Mouse (Mus musculus) ES-CJ7 (cell line): Measurements from ENCODE around the gene Ppp1r16b.

Experiments
- DNase-seq: peaks from one replicate; pipeline ENCODE4 v3.0.0; 2011; ENCODE audit warnings: low read depth, low spot score

The Ppp1r16b gene

GRCm38 (mm10) chr2:158668433-158669010 is 3.3 kb downstream of the Ppp1r16b start:
- peak; percentile 8 for DNase-seq

GRCm38 (mm10) chr2:158669199-158670195 is 4.3 kb downstream of the Ppp1r16b start:
- DNase-seq: no peak

GRCm38 (mm10) chr2:158670571-158670970 is 5.4 kb downstream of the Ppp1r16b start:
- DNase-seq: no peak

- DNase-seq: no peak
Observed at GRCm38 (mm10) chr2:158672829-158673228, 7.6 kb downstream of the Ppp1r16b start.

GRCm38 (mm10) chr2:158673493-158673892 is 8.3 kb downstream of the Ppp1r16b start:
- no peak for DNase-seq

- DNase-seq: peak; percentile 34
Observed at GRCm38 (mm10) chr2:158674131-158674530, 8.9 kb downstream of the Ppp1r16b start.

GRCm38 (mm10) chr2:158674759-158675158 is 9.6 kb downstream of the Ppp1r16b start:
- no peak for DNase-seq

GRCm38 (mm10) chr2:158675161-158675560 is 10.0 kb downstream of the Ppp1r16b start:
- no peak for DNase-seq

GRCm38 (mm10) chr2:158675907-158676533 is 10.8 kb downstream of the Ppp1r16b start:
- DNase-seq: no peak

- DNase-seq: no peak
Observed at GRCm38 (mm10) chr2:158677946-158678345, 12.7 kb downstream of the Ppp1r16b start.

- no peak for DNase-seq
Observed at GRCm38 (mm10) chr2:158679091-158679490, 13.9 kb downstream of the Ppp1r16b start.

GRCm38 (mm10) chr2:158680357-158680889 is 15.2 kb downstream of the Ppp1r16b start:
- DNase-seq: no peak

- no peak for DNase-seq
Observed at GRCm38 (mm10) chr2:158681714-158682113, 16.5 kb downstream of the Ppp1r16b start.

- DNase-seq: no peak
Observed at GRCm38 (mm10) chr2:158682344-158683037, 17.3 kb downstream of the Ppp1r16b start.

GRCm38 (mm10) chr2:158683038-158683413 is 17.8 kb downstream of the Ppp1r16b start:
- no peak for DNase-seq

- no peak for DNase-seq
Observed at GRCm38 (mm10) chr2:158684247-158684843, 19.1 kb downstream of the Ppp1r16b start.

- DNase-seq: no peak
Observed at GRCm38 (mm10) chr2:158684910-158685309, 19.7 kb downstream of the Ppp1r16b start.

- DNase-seq: no peak
Observed at GRCm38 (mm10) chr2:158686394-158686793, 21.2 kb downstream of the Ppp1r16b start.

- DNase-seq: no peak
Observed at GRCm38 (mm10) chr2:158687804-158688241, 22.6 kb downstream of the Ppp1r16b start.

- no peak for DNase-seq
Observed at GRCm38 (mm10) chr2:158689060-158689459, 23.9 kb downstream of the Ppp1r16b start.

- no peak for DNase-seq
Observed at GRCm38 (mm10) chr2:158689640-158690039, 24.4 kb downstream of the Ppp1r16b start.
